Mouse (Mus musculus) B cell, adult 2 months (primary cell): ENCODE data around the gene Mtx3.

Experiments
- DNase-seq, 2 experiments: peaks; one replicate each; pipeline ENCODE4 v3.0.0; 2022

Gene Mtx3

GRCm38 (mm10) chr13:92884930-92885329, 40.4 kb downstream of the Mtx3 start:
- no peak for DNase-seq

GRCm38 (mm10) chr13:92899087-92899486, 54.5 kb downstream of the Mtx3 start:
- no peak for DNase-seq

- DNase-seq: no peak
Measured at GRCm38 (mm10) chr13:92903291-92903690, 58.7 kb downstream of the Mtx3 start.

DNA sequence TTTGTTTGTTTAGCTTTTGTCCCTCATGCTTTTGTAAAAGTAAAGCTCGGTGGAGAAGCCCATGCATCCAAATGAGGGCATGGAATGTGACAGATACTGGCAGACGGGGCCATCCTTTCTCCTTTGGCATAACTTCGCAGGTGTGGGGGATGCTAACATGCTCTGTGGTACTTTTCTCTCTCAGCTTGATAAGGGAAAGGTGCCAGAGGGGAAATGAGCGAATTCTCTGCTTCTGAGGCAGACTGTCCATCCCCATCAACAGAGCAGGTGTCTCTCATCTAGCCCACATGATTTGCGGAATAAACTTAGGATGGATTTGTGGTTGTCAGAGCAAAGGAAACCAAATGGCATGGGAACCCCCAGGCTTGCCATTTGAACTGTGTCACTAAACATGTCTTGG, 61.4 kb downstream of the Mtx3 start:
- DNase-seq: no peak

- no peak for DNase-seq
Measured at GRCm38 (mm10) chr13:92907366-92907765, 62.8 kb downstream of the Mtx3 start.
